Mouse (Mus musculus) embryonic facial prominence, embryonic 14.5 days (tissue): ENCODE data around the gene Pak6. TPM values are rescaled to one million over a fixed set of nuclear protein-coding genes. Genes with fewer than 3 reads are reported as not detected.

Experiments
- ATAC-seq: fragments of 200-750 bp; cut with Nextera tagmentation; 2 replicates; pipeline ENCODE4 v1.8.0; 2017; ENCODE audit warnings: low read depth, moderate number of reproducible peaks, moderate TSS enrichment
- DNase-seq: peaks from one replicate; pipeline ENCODE4 v3.0.0-alpha.2; 2015; ENCODE audit warnings: low spot score
- H3K27ac ChIP-seq: fragments of 300-500 bp; sonication (generic); replicated peaks from 2 replicates; pipeline ENCODE4 v1.5.1; 2014; ENCODE audit warnings: low read depth, mild to moderate bottlenecking, low read length, moderate library complexity
- H3K27me3 ChIP-seq: fragments of 300-500 bp; sonication (generic); replicated peaks from 2 replicates; pipeline ENCODE4 v1.6.1; 2014; ENCODE audit warnings: low read length; ENCODE audit not compliant: control insufficient read depth, insufficient read depth
- H3K36me3 ChIP-seq: fragments of 300-500 bp; sonication (generic); 2 replicates; pipeline ENCODE4 v1.6.1; 2014; ENCODE audit warnings: low read length, mixed read lengths; ENCODE audit not compliant: control insufficient read depth, insufficient read depth
- H3K4me1 ChIP-seq: fragments of 300-500 bp; sonication (generic); 2 replicates; pipeline ENCODE4 v1.6.1; 2014; ENCODE audit warnings: antibody characterized with exemption, low read length; ENCODE audit not compliant: control insufficient read depth, insufficient read depth
- H3K4me2 ChIP-seq: fragments of 300-500 bp; sonication (generic); 2 replicates; pipeline ENCODE4 v1.6.1; 2014; ENCODE audit warnings: low read depth, mild to moderate bottlenecking, low read length, moderate library complexity, mixed read lengths
- H3K4me3 ChIP-seq: fragments of 300-500 bp; sonication (generic); 2 replicates; pipeline ENCODE4 v1.5.1; 2014; ENCODE audit warnings: low read depth, mild to moderate bottlenecking, low read length
- H3K9ac ChIP-seq: fragments of 300-500 bp; sonication (generic); 2 replicates; pipeline ENCODE4 v1.6.1; 2014; ENCODE audit warnings: low read depth, mild to moderate bottlenecking, low read length, moderate library complexity, mixed read lengths
- H3K9me3 ChIP-seq: fragments of 300-500 bp; sonication (generic); 2 replicates; pipeline ENCODE4 v1.6.1; 2016; ENCODE audit warnings: low read length; ENCODE audit not compliant: control insufficient read depth
- WGBS: fragments of 180-500 bp; shearing (Covaris S2); extraction: QIAGEN DNeasy Blood & Tissue Kit; methylation state at CpG from one replicate; pipeline ENCODE4 v1.1.7; 2014; 5-methylcytosine and 5-hydroxymethylcytosine counted together
- polyA plus RNA-seq: library from polyadenylated mRNA; unstranded; fragments of >200 nt; fragmentation: Nextera tagmentation; extraction: Ambion mirVana; gene quantifications from 2 replicates; pipeline ENCODE4 v1.2.1, GENCODE M21; 2014

Pak6 gene
- polyA plus RNA-seq, 1 experiment from 2014 or later = 2.0 TPM

- WGBS = 42% methylated on average over 8 of the region's 8 CpGs
- H3K36me3 ChIP-seq = no peaks in the 10 kb centered on the region
- no peak overlapping the region for H3K9ac ChIP-seq
- H3K4me1 ChIP-seq = no peaks in the 10 kb centered on the region
- ATAC-seq (no peak), DNase-seq (no peak)
- no peak overlapping the region for H3K4me2 ChIP-seq
- H3K4me3 ChIP-seq = no peak overlapping the region
- no peaks in the 10 kb centered on the region for H3K9me3 ChIP-seq
- peaks cover 22% of the 10 kb centered on the region for H3K27me3 ChIP-seq
- no peak overlapping the region for H3K27ac ChIP-seq
These were observed 19.6 kb downstream of the Pak6 start for GRCm38 (mm10) chr2:118682544-118683260.

GRCm38 (mm10) chr2:118685088-118685487 lies 22.0 kb downstream of the Pak6 start:
- Histone ChIP-seq H3K4me1 (no peaks in the 10 kb centered on the region), H3K9ac (no peak overlapping the region), H3K4me3 (no peak overlapping the region), H3K27ac (no peak overlapping the region), H3K4me2 (no peak overlapping the region), H3K9me3 (no peaks in the 10 kb centered on the region), H3K27me3 (0 out of 2 replicates have a peak, but pooled peaks cover 2% of the 10 kb centered on the region), H3K36me3 (no peaks in the 10 kb centered on the region)
- no peak for ATAC-seq
- 80% methylated on average over 4 of the region's 4 CpGs for WGBS
- no peak for DNase-seq

- Histone ChIP-seq H3K36me3 (no peaks in the 10 kb centered on the region), H3K4me1 (no peaks in the 10 kb centered on the region), H3K27ac (no peak overlapping the region), H3K9ac (no peak overlapping the region), H3K27me3 (no peaks in the 10 kb centered on the region), H3K4me3 (no peak overlapping the region), H3K9me3 (no peaks in the 10 kb centered on the region), H3K4me2 (no peak overlapping the region)
- DNase-seq = no peak
- 77% methylated on average over 8 of the region's 8 CpGs for WGBS
- no peak for ATAC-seq
These were observed 23.6 kb downstream of the Pak6 start for GRCm38 (mm10) chr2:118686693-118687092.

GRCm38 (mm10) chr2:118687791-118688190 lies 24.7 kb downstream of the Pak6 start:
- ATAC-seq = no peak
- WGBS = 92% methylated on average over 3 of the region's 3 CpGs
- H3K36me3 ChIP-seq = no peaks in the 10 kb centered on the region
- H3K27me3 ChIP-seq = no peaks in the 10 kb centered on the region
- no peaks in the 10 kb centered on the region for H3K9me3 ChIP-seq
- no peak overlapping the region for H3K4me2 ChIP-seq
- DNase-seq = no peak
- H3K27ac ChIP-seq = no peak overlapping the region
- H3K4me1 ChIP-seq = no peaks in the 10 kb centered on the region
- H3K9ac ChIP-seq = no peak overlapping the region
- H3K4me3 ChIP-seq = no peak overlapping the region

GRCm38 (mm10) chr2:118689875-118690274 lies 26.8 kb downstream of the Pak6 start:
- Histone ChIP-seq H3K27ac (no peak overlapping the region), H3K9me3 (no peaks in the 10 kb centered on the region), H3K4me2 (no peak overlapping the region), H3K36me3 (no peaks in the 10 kb centered on the region), H3K9ac (no peak overlapping the region), H3K4me3 (no peak overlapping the region), H3K4me1 (no peaks in the 10 kb centered on the region), H3K27me3 (no peaks in the 10 kb centered on the region; the same call in 1 of the 2 replicates)
- DNase-seq = no peak
- ATAC-seq = no peak
- 79% methylated on average over 4 of the region's 10 CpGs for WGBS

GRCm38 (mm10) chr2:118693370-118693966 lies 30.4 kb downstream of the Pak6 start:
- ATAC-seq (no peak), DNase-seq (no peak)
- no peaks in the 10 kb centered on the region for H3K36me3 ChIP-seq
- H3K27me3 ChIP-seq = peaks cover 11% of the 10 kb centered on the region
- H3K9ac ChIP-seq = no peak overlapping the region
- H3K9me3 ChIP-seq = no peaks in the 10 kb centered on the region
- no peak overlapping the region for H3K27ac ChIP-seq
- H3K4me3 ChIP-seq = no peak overlapping the region
- no peak overlapping the region for H3K4me2 ChIP-seq
- peaks cover 11% of the 10 kb centered on the region for H3K4me1 ChIP-seq
- WGBS = 75% methylated on average over 19 of the region's 19 CpGs

GRCm38 (mm10) chr2:118695677-118696232 lies 32.7 kb downstream of the Pak6 start:
- DNase-seq (peak; percentile 71), ATAC-seq (0 out of 2 replicates have a peak, but pooled peaks have one; percentile 3)
- Histone ChIP-seq H3K9me3 (no peaks in the 10 kb centered on the region), H3K27ac (no peak overlapping the region), H3K9ac (no peak overlapping the region), H3K4me3 (no peak overlapping the region), H3K4me2 (no peak overlapping the region), H3K4me1 (peaks cover 14% of the 10 kb centered on the region), H3K27me3 (peaks cover 22% of the 10 kb centered on the region), H3K36me3 (no peaks in the 10 kb centered on the region)
- WGBS = 27% methylated on average over 11 of the region's 11 CpGs

GRCm38 (mm10) chr2:118696451-118697308 lies 33.6 kb downstream of the Pak6 start:
- WGBS = 51% methylated on average over 18 of the region's 21 CpGs
- peaks cover 15% of the 10 kb centered on the region for H3K4me1 ChIP-seq
- no peak overlapping the region for H3K4me3 ChIP-seq
- no peaks in the 10 kb centered on the region for H3K36me3 ChIP-seq
- H3K27me3 ChIP-seq = peaks cover 31% of the 10 kb centered on the region
- no peak overlapping the region for H3K9ac ChIP-seq
- no peak overlapping the region for H3K27ac ChIP-seq
- H3K9me3 ChIP-seq = no peaks in the 10 kb centered on the region
- ATAC-seq = no peak
- DNase-seq = peak; percentile 49
- no peak overlapping the region for H3K4me2 ChIP-seq
